In the genomic region with DNA sequence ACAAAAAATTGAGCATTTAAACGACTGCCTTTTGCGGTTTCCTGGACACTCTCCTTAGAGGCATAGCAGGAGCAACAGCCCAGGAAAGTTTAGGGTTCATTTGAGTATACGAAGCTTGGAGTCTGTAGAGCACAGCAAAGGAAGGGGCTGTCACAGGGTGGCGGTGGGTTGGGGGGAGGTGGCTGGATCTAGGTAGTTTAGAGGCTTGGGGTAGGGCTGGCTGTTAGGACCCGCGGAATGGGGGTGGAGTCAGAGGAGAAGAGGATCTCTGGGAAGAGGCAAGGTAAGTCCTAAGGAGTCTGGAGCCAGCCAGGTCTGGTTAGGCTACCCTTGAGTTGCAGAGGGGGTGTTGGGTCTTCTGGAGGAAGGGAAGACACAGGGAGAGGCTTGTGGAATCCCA, we compare ENCODE assay signal across 8 mouse cellular contexts.
A peak's percentile ranks its signal among the peaks of the same experiment; 100 is the strongest.
DNase-seq lines count a peak whose midpoint lies in the region; ATAC-seq and TF ChIP-seq lines count a peak whose summit lies in the region.

No protein-coding gene starts in this region.

- H3K27ac ChIP-seq in heart, embryonic 15.5 days, result no peak overlapping the region
- peak overlapping the region; percentile 32 for H3K27ac ChIP-seq in cortical plate, adult 2 months (ENCODE audit: insufficient read depth, low read length)
- H3K27ac ChIP-seq in forebrain, postnatal 0 days (ENCODE audit: low read depth, low read length), result peak overlapping the region; percentile 59
- H3K27ac ChIP-seq in midbrain, embryonic 11.5 days (ENCODE audit: low read depth, low read length), result no peak overlapping the region

- no peak for TF ChIP-seq POLR2A in cortical plate, adult 2 months (IDR thresholded peaks at IDR 0.05; ENCODE audit: extremely low read depth, insufficient read depth, low read length)

- WGBS in heart, embryonic 15.5 days, result 39% methylated on average over 6 of the region's 6 CpGs
- WGBS in forebrain, postnatal 0 days, result 64% methylated on average over 6 of the region's 6 CpGs
- WGBS in midbrain, embryonic 11.5 days, result 54% methylated on average over 6 of the region's 6 CpGs

- peak overlapping the region; percentile 55 for H3K4me2 ChIP-seq in heart, embryonic 15.5 days
- 0 out of 2 replicates have a peak overlapping the region, but pooled peaks have one; percentile 41 for H3K4me2 ChIP-seq in forebrain, postnatal 0 days (ENCODE audit: low read depth)
- peak overlapping the region; percentile 25; the same call in 1 of the 2 replicates for H3K4me2 ChIP-seq in midbrain, embryonic 11.5 days

- no peak for DNase-seq in heart, adult 9 months (ENCODE audit: low spot score in 2 of 2)
- no peak for DNase-seq in forebrain, postnatal 0 days
- peak; percentile 85 for DNase-seq in midbrain, embryonic 11.5 days (ENCODE audit: low spot score, missing footprints)
- DNase-seq in urinary bladder, postnatal 10 days (ENCODE audit: low spot score), result no peak
- no peak for DNase-seq in testis, postnatal 10 days (ENCODE audit: low spot score)
- DNase-seq in gastrocnemius, postnatal 14 days, result no peak

- ATAC-seq in heart, embryonic 15.5 days (replicated peaks; ENCODE audit: insufficient number of reproducible peaks, insufficient read depth, low FRiP score, low read depth), result no peak
- no peak for ATAC-seq in forebrain, postnatal 0 days
- ATAC-seq in midbrain, embryonic 11.5 days (ENCODE audit: low FRiP score), result no peak

- no peaks in the 10 kb centered on the region for H3K9me3 ChIP-seq in heart, embryonic 15.5 days (replicated peaks)
- H3K9me3 ChIP-seq in forebrain, postnatal 0 days (ENCODE audit: low read length), result no peaks in the 10 kb centered on the region
- no peaks in the 10 kb centered on the region for H3K9me3 ChIP-seq in midbrain, embryonic 11.5 days (ENCODE audit: control insufficient read depth, low read length)

- peaks cover 11% of the 10 kb centered on the region; the same call in 1 of the 2 replicates for H3K4me1 ChIP-seq in heart, embryonic 15.5 days (replicated peaks)
- peaks cover 12% of the 10 kb centered on the region for H3K4me1 ChIP-seq in cortical plate, adult 2 months (ENCODE audit: control insufficient read depth, insufficient read depth, low read length)
- H3K4me1 ChIP-seq in forebrain, postnatal 0 days (ENCODE audit: insufficient read depth), result peaks cover 12% of the 10 kb centered on the region
- peaks cover 4% of the 10 kb centered on the region; the same call in 1 of the 2 replicates for H3K4me1 ChIP-seq in midbrain, embryonic 11.5 days (ENCODE audit: control insufficient read depth, insufficient read depth, low read length)

- H3K4me3 ChIP-seq in heart, embryonic 15.5 days, result peak overlapping the region; percentile 34
- H3K4me3 ChIP-seq in cortical plate, adult 2 months (ENCODE audit: insufficient read depth, low read length), result no peak overlapping the region
- H3K4me3 ChIP-seq in forebrain, postnatal 0 days (ENCODE audit: low read depth, low read length), result no peak overlapping the region
- H3K4me3 ChIP-seq in midbrain, embryonic 11.5 days (ENCODE audit: low read depth, low read length), result no peak overlapping the region

- TF ChIP-seq CTCF in cortical plate, adult 2 months (IDR thresholded peaks at IDR 0.05; ENCODE audit: extremely low read depth, insufficient read depth, low read length), result no peak
- no peak for TF ChIP-seq CTCF in forebrain, postnatal 0 days (IDR thresholded peaks at IDR 0.05; ENCODE audit: low read depth)

- intact Hi-C loops in gastrocnemius, postnatal 14 days (cut with DNase I; ENCODE audit: low total_unique reads), result no loop called here

- no peaks in the 10 kb centered on the region for H3K36me3 ChIP-seq in heart, embryonic 15.5 days
- peaks cover 5% of the 10 kb centered on the region; the same call in 1 of the 2 replicates for H3K36me3 ChIP-seq in forebrain, postnatal 0 days (ENCODE audit: insufficient read depth)
- H3K36me3 ChIP-seq in midbrain, embryonic 11.5 days (ENCODE audit: control insufficient read depth, insufficient read depth, low read length), result no peaks in the 10 kb centered on the region

- H3K27me3 ChIP-seq in heart, embryonic 15.5 days, result no peaks in the 10 kb centered on the region
- no peaks in the 10 kb centered on the region for H3K27me3 ChIP-seq in forebrain, postnatal 0 days (ENCODE audit: insufficient read depth, low read length)
- no peaks in the 10 kb centered on the region for H3K27me3 ChIP-seq in midbrain, embryonic 11.5 days (ENCODE audit: control insufficient read depth, insufficient read depth, low read length)

- no peak overlapping the region for H3K9ac ChIP-seq in heart, embryonic 15.5 days
- no peak overlapping the region for H3K9ac ChIP-seq in forebrain, postnatal 0 days
- no peak overlapping the region; the same call in 1 of the 2 replicates for H3K9ac ChIP-seq in midbrain, embryonic 11.5 days (ENCODE audit: low read length)

Comparison
In these comparisons a context has a peak if more than half of its experiments do, and no peak if none do; other contexts are left out.
1. H3K27ac ChIP-seq: peak in cortical plate, adult 2 months (single experiment) and forebrain, postnatal 0 days (single experiment); none in heart, embryonic 15.5 days (single experiment) and midbrain, embryonic 11.5 days (single experiment).
2. Peak in every context shown above with its lines, with median percentiles within 50 percentile points of each other: H3K4me2 ChIP-seq.